Mouse (Mus musculus) hindbrain, embryonic 11.5 days (tissue): ENCODE data around the gene Gm11060. TPM values are rescaled to one million over a fixed set of nuclear protein-coding genes. Genes with fewer than 3 reads are reported as not detected.

ENCODE experiments used
- ATAC-seq: fragments of 200-750 bp; cut with Nextera tagmentation; 2 replicates; pipeline ENCODE4 v1.8.0; 2017; ENCODE audit warnings: mild to moderate bottlenecking, moderate TSS enrichment, moderate library complexity; ENCODE audit not compliant: low FRiP score
- DNase-seq: peaks from one replicate; pipeline ENCODE4 v3.0.0-alpha.2; 2015; ENCODE audit warnings: low spot score
- H3K27ac ChIP-seq: fragments of 300-500 bp; sonication (generic); 2 replicates; pipeline ENCODE4 v1.5.1; 2014; ENCODE audit warnings: mild to moderate bottlenecking, low read depth, low read length
- H3K27me3 ChIP-seq: fragments of 300-500 bp; sonication (generic); 2 replicates; pipeline ENCODE4 v1.6.1; 2014; ENCODE audit warnings: mild to moderate bottlenecking, low read length, moderate library complexity, mixed read lengths; ENCODE audit not compliant: control insufficient read depth, insufficient read depth
- H3K36me3 ChIP-seq: fragments of 300-500 bp; sonication (generic); 2 replicates; pipeline ENCODE4 v1.6.1; 2014; ENCODE audit warnings: mild to moderate bottlenecking, low read length, moderate library complexity, mixed read lengths; ENCODE audit not compliant: control insufficient read depth, insufficient read depth
- H3K4me1 ChIP-seq: fragments of 300-500 bp; sonication (generic); replicated peaks from 2 replicates; pipeline ENCODE4 v1.6.1; 2014; ENCODE audit warnings: low read length, mixed read lengths; ENCODE audit not compliant: control insufficient read depth, insufficient read depth
- H3K4me2 ChIP-seq: fragments of 300-500 bp; sonication (generic); replicated peaks from 2 replicates; pipeline ENCODE4 v1.6.1; 2014; ENCODE audit warnings: mild to moderate bottlenecking, low read depth, low read length
- H3K4me3 ChIP-seq: fragments of 300-500 bp; sonication (generic); 2 replicates; pipeline ENCODE4 v1.5.1; 2014; ENCODE audit warnings: low read depth, low read length
- H3K9ac ChIP-seq: fragments of 300-500 bp; sonication (generic); 2 replicates; pipeline ENCODE4 v1.6.1; 2014; ENCODE audit warnings: low read depth, low read length
- H3K9me3 ChIP-seq: fragments of 300-500 bp; sonication (generic); 2 replicates; pipeline ENCODE4 v1.6.1; 2016; ENCODE audit warnings: low read length; ENCODE audit not compliant: control insufficient read depth
- WGBS: fragments of 180-500 bp; shearing (Covaris S2); extraction: QIAGEN DNeasy Blood & Tissue Kit; methylation state at CpG from one replicate; pipeline ENCODE4 v1.1.7; 2014; 5-methylcytosine and 5-hydroxymethylcytosine counted together
- polyA plus RNA-seq: library from polyadenylated mRNA; unstranded; fragments of >200 nt; fragmentation: Nextera tagmentation; extraction: Ambion mirVana; gene quantifications from 2 replicates; pipeline ENCODE4 v1.2.1, GENCODE M21; 2014

Gm11060 gene
- polyA plus RNA-seq, 1 experiment from 2014 or later = not detected

DNA sequence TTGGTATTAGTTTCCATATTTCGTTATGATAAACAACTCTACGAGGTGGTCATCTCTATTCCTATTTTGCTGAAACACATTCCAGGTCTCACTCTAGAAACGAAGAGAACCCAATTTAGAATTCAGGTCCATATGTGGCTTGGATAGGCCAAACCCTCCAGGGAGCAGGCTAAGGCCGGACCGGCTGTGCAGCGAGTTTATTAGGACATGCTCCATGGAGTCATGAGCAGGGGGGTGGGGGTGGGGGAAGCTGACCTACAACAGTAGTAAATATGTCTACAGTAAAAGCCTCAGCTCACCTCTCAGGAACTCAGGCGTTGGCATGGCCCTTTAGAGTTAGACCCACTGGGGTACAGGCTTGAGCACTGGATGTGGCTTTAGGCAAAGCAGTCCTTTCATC is 14.7 kb upstream of the Gm11060 start:
- Histone ChIP-seq H3K9ac (no peak overlapping the region), H3K4me3 (no peak overlapping the region), H3K36me3 (no peaks in the 10 kb centered on the region), H3K4me1 (no peaks in the 10 kb centered on the region), H3K27me3 (no peaks in the 10 kb centered on the region), H3K27ac (no peak overlapping the region), H3K4me2 (no peak overlapping the region), H3K9me3 (no peaks in the 10 kb centered on the region)
- ATAC-seq = no peak
- 89% methylated on average over 7 of the region's 7 CpGs for WGBS
- DNase-seq = no peak

DNA sequence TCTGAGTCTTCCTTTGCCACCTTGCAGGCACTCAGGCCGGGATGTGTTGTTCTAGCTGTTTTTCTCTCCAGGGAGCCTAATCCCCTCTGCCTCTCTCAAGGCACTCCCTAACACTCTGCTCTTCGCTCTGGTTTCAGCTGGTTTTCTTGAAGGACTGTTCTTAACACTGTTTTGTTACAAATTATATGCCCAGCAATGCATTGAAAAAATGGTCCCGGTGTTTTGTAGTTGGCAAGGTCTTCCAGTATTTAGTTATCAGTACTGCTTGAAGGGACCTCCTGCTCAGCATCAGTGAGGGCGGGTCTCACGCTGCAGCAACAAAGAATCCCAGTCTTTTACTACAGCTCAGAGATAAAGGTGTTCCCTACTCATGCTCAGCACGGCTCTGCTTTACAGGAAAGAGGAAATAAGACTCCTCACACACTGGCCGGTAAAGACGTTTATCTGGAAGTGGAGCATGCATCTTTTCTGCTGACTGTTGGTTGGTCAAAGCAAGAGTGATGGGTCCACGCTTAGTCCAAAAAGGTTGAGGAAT is 9.5 kb upstream of the Gm11060 start:
- no peak for ATAC-seq
- H3K4me2 ChIP-seq = no peak overlapping the region
- no peaks in the 10 kb centered on the region for H3K27me3 ChIP-seq
- H3K36me3 ChIP-seq = no peaks in the 10 kb centered on the region
- no peak for DNase-seq
- 33% methylated on average over 9 of the region's 9 CpGs for WGBS
- H3K9ac ChIP-seq = no peak overlapping the region
- no peak overlapping the region for H3K27ac ChIP-seq
- H3K4me1 ChIP-seq = no peaks in the 10 kb centered on the region
- no peak overlapping the region for H3K4me3 ChIP-seq
- H3K9me3 ChIP-seq = no peaks in the 10 kb centered on the region

DNA sequence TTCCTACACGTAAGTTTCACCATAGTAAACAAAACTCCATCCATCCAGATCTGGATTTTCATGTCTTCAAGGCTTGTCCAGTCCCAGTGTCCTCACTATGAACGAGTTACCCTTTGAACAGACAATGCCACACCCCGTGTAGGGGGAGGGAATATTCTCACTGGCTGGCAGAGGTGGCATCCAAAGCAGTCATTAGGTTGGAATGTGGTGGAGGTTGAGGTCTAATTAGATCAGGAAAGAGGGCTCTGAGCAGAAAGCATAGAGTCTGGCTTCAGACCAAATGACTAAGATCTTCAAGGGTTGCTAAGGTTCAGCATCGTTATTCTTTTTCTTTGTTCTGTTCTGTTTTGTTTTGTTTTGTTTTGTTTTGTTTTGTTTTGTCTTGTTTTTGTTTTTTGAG is 7.8 kb upstream of the Gm11060 start:
- no peak overlapping the region for H3K4me3 ChIP-seq
- no peaks in the 10 kb centered on the region for H3K9me3 ChIP-seq
- 82% methylated on average over 4 of the region's 4 CpGs for WGBS
- no peak for ATAC-seq
- no peaks in the 10 kb centered on the region for H3K36me3 ChIP-seq
- no peak overlapping the region for H3K9ac ChIP-seq
- H3K4me2 ChIP-seq = no peak overlapping the region
- H3K27me3 ChIP-seq = no peaks in the 10 kb centered on the region
- no peak overlapping the region for H3K27ac ChIP-seq
- DNase-seq = no peak
- no peaks in the 10 kb centered on the region for H3K4me1 ChIP-seq

DNA sequence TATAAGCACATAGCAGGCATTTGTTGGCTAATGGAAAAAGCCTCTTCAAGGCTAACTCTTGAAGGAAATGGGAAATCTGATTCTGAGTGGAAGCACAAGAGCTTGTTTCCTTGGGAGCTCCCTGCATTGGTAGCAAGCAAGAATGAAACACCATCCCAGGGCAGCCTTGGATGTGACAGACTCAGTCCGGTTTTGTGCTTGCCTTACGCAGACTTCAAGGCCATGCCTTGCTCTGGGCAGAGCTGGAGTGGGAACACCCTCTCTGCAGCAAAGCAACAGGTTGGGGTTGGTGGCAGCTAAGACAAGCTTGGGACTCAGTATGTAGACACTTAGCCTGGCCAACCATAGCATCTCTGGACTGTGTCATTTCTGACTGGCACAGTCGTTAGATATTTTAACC is 5.7 kb upstream of the Gm11060 start:
- Histone ChIP-seq H3K4me1 (no peaks in the 10 kb centered on the region), H3K27me3 (no peaks in the 10 kb centered on the region), H3K9ac (no peak overlapping the region), H3K27ac (no peak overlapping the region), H3K36me3 (no peaks in the 10 kb centered on the region), H3K4me3 (no peak overlapping the region), H3K9me3 (no peaks in the 10 kb centered on the region), H3K4me2 (no peak overlapping the region)
- WGBS = 90% methylated on average over 3 of the region's 3 CpGs
- DNase-seq = no peak
- no peak for ATAC-seq

DNA sequence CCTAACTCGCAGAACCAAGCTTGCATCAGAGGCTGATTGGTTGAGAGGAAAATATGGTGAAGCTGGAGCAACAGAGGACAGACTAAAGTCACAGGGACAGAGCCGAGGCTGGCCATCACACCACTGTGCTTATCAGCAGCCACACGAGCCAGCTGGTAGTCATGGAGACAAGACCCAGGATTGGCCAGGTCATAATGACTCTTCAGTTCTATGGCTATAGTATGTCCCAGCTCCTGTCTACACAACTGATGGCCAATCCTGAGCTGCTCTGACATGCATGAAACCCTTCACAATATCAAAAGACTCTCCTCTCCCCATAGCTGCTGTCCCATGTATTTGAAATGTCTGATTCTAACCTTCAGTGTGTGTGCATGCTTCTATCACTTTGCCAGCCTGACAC is 3.8 kb upstream of the Gm11060 start:
- Histone ChIP-seq H3K4me1 (no peaks in the 10 kb centered on the region), H3K9ac (no peak overlapping the region), H3K4me2 (no peak overlapping the region), H3K4me3 (no peak overlapping the region), H3K9me3 (no peaks in the 10 kb centered on the region), H3K27ac (no peak overlapping the region), H3K36me3 (no peaks in the 10 kb centered on the region), H3K27me3 (no peaks in the 10 kb centered on the region)
- DNase-seq = no peak
- no peak for ATAC-seq
- WGBS = 64% methylated on average over 3 of the region's 3 CpGs

DNA sequence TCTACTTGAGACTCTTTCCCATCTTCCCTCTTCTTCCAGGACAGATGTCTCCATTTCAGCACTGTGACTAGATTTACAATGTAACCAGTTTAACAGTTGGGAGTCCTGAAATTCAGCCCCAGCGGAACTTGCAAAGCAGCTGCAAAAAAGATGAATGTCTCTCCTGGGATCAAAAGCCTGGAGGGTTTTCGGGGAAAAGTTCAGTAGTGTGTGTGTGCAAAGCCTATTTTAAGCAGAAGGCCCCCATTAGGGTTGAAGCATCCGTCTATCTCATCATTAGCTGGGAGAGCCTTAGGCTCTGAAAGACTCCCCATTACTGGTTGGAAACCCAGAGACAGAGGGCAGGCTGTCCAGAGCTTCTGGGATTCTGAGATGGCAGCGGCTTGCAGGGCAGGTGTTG is 2.7 kb upstream of the Gm11060 start:
- H3K4me2 ChIP-seq = no peak overlapping the region
- no peaks in the 10 kb centered on the region for H3K4me1 ChIP-seq
- H3K9ac ChIP-seq = no peak overlapping the region
- WGBS = 69% methylated on average over 4 of the region's 4 CpGs
- no peaks in the 10 kb centered on the region for H3K36me3 ChIP-seq
- no peak for DNase-seq
- no peak overlapping the region for H3K4me3 ChIP-seq
- no peak for ATAC-seq
- H3K9me3 ChIP-seq = no peaks in the 10 kb centered on the region
- H3K27me3 ChIP-seq = no peaks in the 10 kb centered on the region
- no peak overlapping the region for H3K27ac ChIP-seq

DNA sequence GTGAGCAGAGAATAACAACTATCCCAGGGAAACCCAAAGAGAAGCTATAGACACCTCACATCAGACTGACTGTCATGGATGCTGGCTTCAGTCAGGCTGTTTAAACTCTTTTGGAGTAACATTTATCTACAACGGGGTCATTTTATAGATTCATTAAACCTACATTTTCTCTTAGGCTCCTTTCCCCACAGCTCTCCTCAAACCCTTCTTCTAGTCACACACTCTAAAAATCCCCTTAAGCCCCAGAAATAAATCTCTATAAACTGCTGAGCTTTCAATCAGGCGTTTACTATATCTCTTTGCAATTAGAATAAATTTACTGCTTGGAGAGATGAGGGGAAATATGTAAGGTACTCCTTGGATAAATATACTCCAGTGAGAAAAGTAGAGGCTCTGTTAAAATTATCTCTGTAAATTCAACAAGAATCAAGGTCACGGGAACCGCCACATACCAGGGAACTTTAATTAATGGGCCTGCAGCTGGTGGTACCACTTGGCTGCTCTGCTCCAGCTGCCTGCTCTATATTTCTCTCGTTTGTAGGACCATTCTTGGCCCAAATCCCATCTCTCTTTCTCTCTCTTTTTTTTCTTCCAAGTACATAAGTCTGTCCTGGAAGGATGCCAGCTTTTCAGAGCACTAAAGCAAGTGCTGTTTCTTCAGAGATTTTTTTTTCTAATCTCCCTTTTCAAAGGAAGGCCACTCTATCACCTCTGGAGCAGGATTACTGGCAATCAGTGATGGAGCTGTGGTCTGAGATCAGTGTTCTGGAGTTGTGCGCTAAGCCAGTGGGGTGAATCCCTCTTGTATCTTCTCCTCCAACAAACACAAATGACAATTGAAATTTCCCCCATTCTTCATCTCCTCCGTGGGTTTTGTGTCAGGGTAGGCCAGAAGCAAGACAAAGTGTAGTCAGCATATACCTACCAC is 2.0 kb upstream of the Gm11060 start:
- Histone ChIP-seq H3K27me3 (no peaks in the 10 kb centered on the region), H3K4me1 (no peaks in the 10 kb centered on the region), H3K9ac (no peak overlapping the region), H3K4me2 (no peak overlapping the region), H3K36me3 (no peaks in the 10 kb centered on the region), H3K4me3 (no peak overlapping the region), H3K9me3 (no peaks in the 10 kb centered on the region), H3K27ac (no peak overlapping the region)
- DNase-seq = no peak
- no peak for ATAC-seq
- 74% methylated on average over 7 of the region's 7 CpGs for WGBS

DNA sequence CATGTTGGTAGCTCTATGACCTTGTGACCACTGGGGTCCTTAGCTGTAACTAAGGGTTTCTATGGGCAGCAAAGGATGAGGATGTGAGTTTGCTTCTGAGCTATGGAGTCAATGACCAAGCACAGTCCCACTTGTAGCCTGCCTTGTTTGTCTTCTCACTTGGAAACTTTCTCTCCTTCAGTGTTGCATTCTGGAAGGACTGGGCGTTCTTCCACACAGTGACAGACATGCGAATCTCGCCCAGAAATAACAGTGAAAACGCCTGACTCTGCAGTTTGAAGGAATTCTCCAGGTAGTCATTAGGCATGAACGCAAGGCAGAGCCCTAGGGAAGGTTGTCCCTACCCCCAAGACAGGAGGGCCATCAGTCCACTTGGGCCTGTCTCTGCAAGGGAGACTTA is 827 bp upstream of the Gm11060 start:
- no peak overlapping the region for H3K4me3 ChIP-seq
- 86% methylated on average over 5 of the region's 5 CpGs for WGBS
- H3K36me3 ChIP-seq = no peaks in the 10 kb centered on the region
- H3K27ac ChIP-seq = no peak overlapping the region
- H3K9me3 ChIP-seq = no peaks in the 10 kb centered on the region
- no peaks in the 10 kb centered on the region for H3K27me3 ChIP-seq
- H3K4me1 ChIP-seq = no peaks in the 10 kb centered on the region
- DNase-seq = no peak
- no peak for ATAC-seq
- H3K9ac ChIP-seq = no peak overlapping the region
- no peak overlapping the region for H3K4me2 ChIP-seq
